Mouse (Mus musculus) CH12.LX (cell line): ENCODE results near the gene Pck2. TPM values are rescaled to one million over a fixed set of nuclear protein-coding genes. Genes with fewer than 3 reads are reported as not detected.

Experiments
- DNase-seq: peaks from one replicate; pipeline ENCODE4 v3.0.0-alpha.2; 2013; ENCODE audit errors: extremely low read depth
- H3K27ac ChIP-seq: 2 replicates; pipeline ENCODE4 v1.5.1; 2012; ENCODE audit warnings: low read depth, mild to moderate bottlenecking, control low read depth, moderate library complexity; ENCODE audit not compliant: insufficient read depth
- H3K27me3 ChIP-seq: replicated peaks from 2 replicates; pipeline ENCODE3; 2012; ENCODE audit warnings: inconsistent platforms
- H3K36me3 ChIP-seq, 2 experiments: replicated peaks in 1 of 2; 2 replicates each; pipeline versions ENCODE3 to v1.6.1; 2012; ENCODE audit warnings: inconsistent platforms in 1 of 2, low read length in 1 of 2, mild to moderate bottlenecking in 1 of 2, mixed read lengths in 1 of 2, moderate library complexity in 1 of 2; ENCODE audit not compliant: control insufficient read depth in 1 of 2, insufficient read depth in 1 of 2
- H3K4me1 ChIP-seq, 2 experiments: 2 replicates each; pipeline ENCODE4 v1.6.1; 2012; ENCODE audit warnings: inconsistent platforms in 1 of 2, moderate library complexity in 1 of 2; ENCODE audit not compliant: insufficient read depth in 2 of 2, control insufficient read depth in 1 of 2
- H3K4me2 ChIP-seq: 2 replicates; pipeline ENCODE4 v1.6.1; 2012; ENCODE audit warnings: low read depth, mild to moderate bottlenecking, control low read depth; ENCODE audit not compliant: poor library complexity, insufficient read depth, severe bottlenecking
- H3K4me3 ChIP-seq, 3 experiments: fragments of 150-350 bp in 1 of 3; sonication (generic) in 1 of 3; replicated peaks in 1 of 3; 2 replicates each; pipeline versions ENCODE3 to v1.5.1; 2011 to 2012; ENCODE audit warnings: low read depth in 2 of 3, low read length in 2 of 3, mild to moderate bottlenecking in 2 of 3, moderate library complexity in 2 of 3, control low read depth in 1 of 3, improper control_type of control experiment in 1 of 3, inconsistent platforms in 1 of 3, mixed read lengths in 1 of 3; ENCODE audit not compliant: poor library complexity in 1 of 3
- H3K79me2 ChIP-seq: replicated peaks from 2 replicates; pipeline ENCODE4 v1.6.1; 2012; ENCODE audit warnings: mild to moderate bottlenecking, moderate library complexity; ENCODE audit not compliant: control insufficient read depth, poor library complexity, insufficient read depth, severe bottlenecking; ENCODE audit errors: extremely low read depth
- H3K9ac ChIP-seq: 2 replicates; pipeline ENCODE4 v1.6.1; 2012; ENCODE audit warnings: low read depth, mild to moderate bottlenecking, control low read depth, moderate library complexity; ENCODE audit not compliant: insufficient read depth
- H3K9me3 ChIP-seq: replicated peaks from 2 replicates; pipeline ENCODE3; 2012; ENCODE audit warnings: low read length, inconsistent platforms, mixed read lengths
- BHLHE40 ChIP-seq: IDR thresholded peaks from 2 replicates; pipeline ENCODE4 v1.6.1; 2011; ENCODE audit warnings: mild to moderate bottlenecking, low read depth, low read length, improper control_type of control experiment
- CHD1 ChIP-seq: IDR thresholded peaks from 2 replicates; pipeline ENCODE4 v1.6.1; 2012; ENCODE audit warnings: low read depth, low read length, improper control_type of control experiment, inconsistent platforms
- CHD2 ChIP-seq: IDR thresholded peaks from 2 replicates; pipeline ENCODE4 v1.6.1; 2011; ENCODE audit warnings: low read length, improper control_type of control experiment
- CTCF ChIP-seq, 2 experiments: IDR thresholded peaks in 1 of 2; conservative IDR thresholded peaks in 1 of 2; 2 replicates each; pipeline ENCODE4 v1.5.1; 2011 to 2012; ENCODE audit warnings: low read depth in 2 of 2, low read length in 2 of 2, improper control_type of control experiment in 1 of 2, inconsistent platforms in 1 of 2, mild to moderate bottlenecking in 1 of 2, moderate library complexity in 1 of 2
- E2F4 ChIP-seq: IDR thresholded peaks from 2 replicates; pipeline ENCODE4 v1.6.1; 2011; ENCODE audit warnings: low read depth, low read length, improper control_type of control experiment; ENCODE audit not compliant: insufficient replicate concordance
- ELF1 ChIP-seq: IDR thresholded peaks from 2 replicates; pipeline ENCODE4 v1.6.1; 2014; ENCODE audit warnings: low read depth, mild to moderate bottlenecking, inconsistent platforms, low read length, improper control_type of control experiment
- EP300 ChIP-seq: IDR thresholded peaks from 2 replicates; pipeline ENCODE4 v1.6.1; 2011; ENCODE audit warnings: low read length, improper control_type of control experiment
- ETS1 ChIP-seq: conservative IDR thresholded peaks from 2 replicates; pipeline ENCODE4 v1.6.1; 2012; ENCODE audit warnings: low read depth, mild to moderate bottlenecking, inconsistent platforms, low read length, improper control_type of control experiment, moderate library complexity
- HCFC1 ChIP-seq: IDR thresholded peaks from 2 replicates; pipeline ENCODE4 v1.6.1; 2012; ENCODE audit warnings: low read depth, mild to moderate bottlenecking, inconsistent platforms, low read length, improper control_type of control experiment
- IRF4 ChIP-seq: IDR thresholded peaks from 2 replicates; pipeline ENCODE4 v1.6.1; 2014; ENCODE audit warnings: low read depth, mild to moderate bottlenecking, inconsistent platforms, low read length, improper control_type of control experiment
- JUN ChIP-seq: IDR thresholded peaks from 2 replicates; pipeline ENCODE4 v1.6.1; 2011; ENCODE audit warnings: low read depth, mild to moderate bottlenecking, low read length, improper control_type of control experiment, moderate library complexity; ENCODE audit not compliant: insufficient read depth
- KAT2A ChIP-seq: IDR thresholded peaks from 2 replicates; pipeline ENCODE4 v1.6.1; 2012; ENCODE audit warnings: low read length, improper control_type of control experiment, inconsistent platforms; ENCODE audit not compliant: insufficient replicate concordance
- MAFK ChIP-seq: IDR thresholded peaks from 2 replicates; pipeline ENCODE4 v1.6.1; 2011; ENCODE audit warnings: low read length, improper control_type of control experiment; ENCODE audit not compliant: insufficient replicate concordance
- MAX ChIP-seq: IDR thresholded peaks from 2 replicates; pipeline ENCODE4 v1.6.1; 2011; ENCODE audit warnings: low read length, improper control_type of control experiment
- MAZ ChIP-seq: IDR thresholded peaks from 2 replicates; pipeline ENCODE4 v1.6.1; 2012; ENCODE audit warnings: low read depth, mild to moderate bottlenecking, inconsistent platforms, low read length, improper control_type of control experiment, moderate library complexity
- MEF2A ChIP-seq: IDR thresholded peaks from 2 replicates; pipeline ENCODE4 v1.6.1; 2014; ENCODE audit warnings: low read depth, mild to moderate bottlenecking, inconsistent platforms, low read length, improper control_type of control experiment, borderline replicate concordance
- MYC ChIP-seq: IDR thresholded peaks from 2 replicates; pipeline ENCODE4 v1.6.1; 2011; ENCODE audit warnings: low read depth, mild to moderate bottlenecking, improper control_type of control experiment, low read length
- NELFE ChIP-seq: IDR thresholded peaks from 2 replicates; pipeline ENCODE4 v1.6.1; 2011; ENCODE audit warnings: low read depth, low read length, improper control_type of control experiment
- POLR2A ChIP-seq: IDR thresholded peaks from 2 replicates; pipeline ENCODE4 v1.6.1; 2011; ENCODE audit warnings: low read depth, mild to moderate bottlenecking, improper control_type of control experiment, low read length
- POLR2AphosphoS2 ChIP-seq: IDR thresholded peaks from 2 replicates; pipeline ENCODE4 v1.6.1; 2011; ENCODE audit warnings: low read depth, low read length, improper control_type of control experiment
- RAD21 ChIP-seq: IDR thresholded peaks from 2 replicates; pipeline ENCODE4 v1.6.1; 2011; ENCODE audit warnings: low read depth, mild to moderate bottlenecking, low read length, improper control_type of control experiment, moderate library complexity
- RCOR1 ChIP-seq: conservative IDR thresholded peaks from 2 replicates; pipeline ENCODE4 v1.6.1; 2012; ENCODE audit warnings: low read depth, mild to moderate bottlenecking, inconsistent platforms, low read length, improper control_type of control experiment
- SIN3A ChIP-seq: IDR thresholded peaks from 2 replicates; pipeline ENCODE4 v1.6.1; 2012; ENCODE audit warnings: low read length, improper control_type of control experiment, inconsistent platforms
- SMC3 ChIP-seq: IDR thresholded peaks from 2 replicates; pipeline ENCODE4 v1.6.1; 2011; ENCODE audit warnings: low read depth, low read length, improper control_type of control experiment
- TBP ChIP-seq: conservative IDR thresholded peaks from 2 replicates; pipeline ENCODE4 v1.6.1; 2011; ENCODE audit warnings: low read depth, low read length, improper control_type of control experiment
- TCF12 ChIP-seq: IDR thresholded peaks from 2 replicates; pipeline ENCODE4 v1.6.1; 2014; ENCODE audit warnings: low read depth, mild to moderate bottlenecking, inconsistent platforms, low read length, improper control_type of control experiment
- ZC3H11A ChIP-seq: IDR thresholded peaks from 2 replicates; pipeline ENCODE4 v1.6.1; 2012; ENCODE audit warnings: low read depth, mild to moderate bottlenecking, inconsistent platforms, low read length, improper control_type of control experiment
- ZKSCAN1 ChIP-seq: IDR thresholded peaks from 2 replicates; pipeline ENCODE4 v1.6.1; 2012; ENCODE audit warnings: low read depth, inconsistent platforms, low read length, improper control_type of control experiment, borderline replicate concordance
- ZNF384 ChIP-seq: IDR thresholded peaks from 2 replicates; pipeline ENCODE4 v1.6.1; 2012; ENCODE audit warnings: low read depth, low read length, improper control_type of control experiment, inconsistent platforms
- dilution Hi-C: fragments of 300-500 bp; cut with MboI; formaldehyde crosslinking; loops from 2 replicates; pipeline ENCODE4 v1.14.3; 2020; ENCODE audit warnings: low sequenced_read_pairs; ENCODE audit not compliant: extremely low pct_unique_long_range_greater_than_20kb, extremely low pct_ligation_motif_present
- in situ Hi-C: fragments of 300-500 bp; cut with MboI; formaldehyde crosslinking; loops from 3 replicates; pipeline ENCODE4 v1.14.3; 2019; ENCODE audit warnings: low sequenced_read_pairs, low pct_ligation_motif_present, low pct_unique_long_range_greater_than_20kb, mixed read lengths
- polyA plus RNA-seq: library from polyadenylated mRNA; unstranded; fragments of >175 nt; gene quantifications from 2 replicates; pipeline ENCODE4 v1.2.1, GENCODE M21; 2012; ENCODE audit warnings: low read depth; ENCODE audit not compliant: insufficient read length
- total RNA-seq, 2 experiments: library from RNA; depleted of rRNA; stranded (reverse); fragments of 300-350 nt in 1 of 2; fragments of >200 nt in 1 of 2; gene quantifications; 2 replicates each; pipeline ENCODE4 v1.2.3; 2012 to 2014

Pck2 gene
- total and polyA plus RNA-seq, 3 experiments: 120 to 286 (median 144) TPM

DNA sequence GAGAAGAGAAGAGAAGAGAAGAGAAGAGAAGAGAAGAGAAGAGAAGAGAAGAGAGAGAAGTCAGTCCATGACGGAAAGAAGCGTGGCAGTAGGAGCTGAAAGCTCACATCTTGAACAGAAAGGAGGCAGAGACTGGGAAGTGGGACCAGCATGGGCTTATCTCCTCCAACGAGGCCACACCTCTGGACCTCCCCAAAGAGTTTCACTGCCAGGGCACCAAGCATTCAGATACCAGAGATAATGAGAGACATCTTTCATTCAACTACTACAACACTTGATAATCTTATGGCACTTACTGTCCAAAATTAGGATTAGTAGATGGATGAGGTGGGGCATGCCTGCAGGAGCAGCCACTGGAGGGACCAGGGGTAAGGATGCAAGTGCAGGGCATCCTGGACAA is 15.7 kb downstream of the Pck2 start:
- in situ Hi-C loops: no loop called here

DNA sequence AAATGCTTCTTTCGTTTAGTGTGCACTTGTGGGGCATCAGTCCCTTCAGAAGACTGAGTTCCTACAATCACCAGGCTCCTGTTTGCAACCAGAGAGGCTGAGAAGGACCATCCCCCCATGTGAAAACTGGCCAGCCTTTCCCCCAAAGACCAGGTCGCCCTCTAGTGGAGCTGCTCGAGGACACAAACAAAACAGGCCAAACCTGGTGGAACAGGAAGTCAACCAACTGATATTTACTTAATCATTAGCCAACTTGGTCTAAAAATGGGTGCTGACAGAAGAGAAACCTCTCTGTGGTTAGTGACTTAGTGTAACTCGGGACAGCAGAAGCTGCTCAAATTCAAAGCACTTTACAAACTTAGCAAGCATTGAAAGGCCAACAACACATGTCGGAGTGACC is 16.9 kb downstream of the Pck2 start:
- H3K79me2 ChIP-seq: peaks cover 5% of the 10 kb centered on the region; the same call in 1 of the 2 replicates
- no peak overlapping the region for H3K9ac ChIP-seq
- H3K4me1 ChIP-seq: peaks cover 8 to 31% of the 10 kb centered on the region in 2 experiments
- TF ChIP-seq EP300 (peak; percentile 65), ZKSCAN1 (no peak), MYC (peak; percentile 87), JUN (peak; percentile 92), TCF12 (peak; percentile 44; the same call in 1 of the 2 replicates), ZNF384 (peak; percentile 22; the same call in 1 of the 2 replicates), SIN3A (peak; percentile 83; the same call in 1 of the 2 replicates), E2F4 (no peak), IRF4 (peak; percentile 88), MAFK (no peak), KAT2A (no peak), RAD21 (peak; percentile 89), CHD2 (peak; percentile 92), NELFE (peak; percentile 36; the same call in 1 of the 2 replicates), CTCF (conservative IDR thresholded peaks at IDR 0.05 in 1 of 2, IDR thresholded peaks at IDR 0.05 in 1 of 2; ENCODE audit: low read depth in 2 of 2, low read length in 2 of 2) (peak; percentile 48 to 96; a peak in 3 of 4 replicates), ZC3H11A (peak; percentile 22; the same call in 1 of the 2 replicates), ETS1 (peak; percentile 84), RCOR1 (no peak), TBP (peak; percentile 54; the same call in 1 of the 2 replicates), MAX (peak; percentile 32; the same call in 1 of the 2 replicates), POLR2A (peak; percentile 47; the same call in 1 of the 2 replicates), MAZ (peak; percentile 72), ELF1 (peak; percentile 82), HCFC1 (peak; percentile 65), SMC3 (peak; percentile 86), BHLHE40 (peak; percentile 61; the same call in 1 of the 2 replicates), POLR2AphosphoS2 (no peak), MEF2A (peak; percentile 99)
- TF ChIP-seq, all 38 proteins: peak for 22
- Histone ChIP-seq H3K4me3 (no peak overlapping the region), H3K4me2 (peak overlapping the region; percentile 47), H3K9me3 (no peaks in the 10 kb centered on the region), H3K36me3 (peaks cover 0 to 4% of the 10 kb centered on the region in 2 experiments), H3K27ac (peak overlapping the region; percentile 86), H3K27me3 (no peaks in the 10 kb centered on the region)
- in situ Hi-C loops: no loop called here
- dilution Hi-C loops: no loop called here
- DNase-seq: peak; percentile 97

More for the DNA sequence above, 15.7 kb downstream of the Pck2 start:
- Histone ChIP-seq H3K27ac (no peak overlapping the region), H3K4me3 (no peak overlapping the region), H3K79me2 (peaks cover 3% of the 10 kb centered on the region; the same call in 1 of the 2 replicates), H3K4me2 (no peak overlapping the region), H3K9ac (no peak overlapping the region), H3K27me3 (no peaks in the 10 kb centered on the region)
- DNase-seq: no peak
- dilution Hi-C loops: no loop called here
- TF ChIP-seq ZC3H11A (no peak), CHD1 (no peak), IRF4 (no peak), RAD21 (no peak)
- TF ChIP-seq, all 38 proteins: peak for 0
- peaks cover 2 to 22% of the 10 kb centered on the region in 2 experiments; a peak in 3 of 4 replicates for H3K4me1 ChIP-seq
- peaks cover 0 to 7% of the 10 kb centered on the region in 2 experiments for H3K36me3 ChIP-seq
- no peaks in the 10 kb centered on the region for H3K9me3 ChIP-seq
